Mouse (Mus musculus): ENCODE data around the gene Adam8.

Adam8 gene

DNA sequence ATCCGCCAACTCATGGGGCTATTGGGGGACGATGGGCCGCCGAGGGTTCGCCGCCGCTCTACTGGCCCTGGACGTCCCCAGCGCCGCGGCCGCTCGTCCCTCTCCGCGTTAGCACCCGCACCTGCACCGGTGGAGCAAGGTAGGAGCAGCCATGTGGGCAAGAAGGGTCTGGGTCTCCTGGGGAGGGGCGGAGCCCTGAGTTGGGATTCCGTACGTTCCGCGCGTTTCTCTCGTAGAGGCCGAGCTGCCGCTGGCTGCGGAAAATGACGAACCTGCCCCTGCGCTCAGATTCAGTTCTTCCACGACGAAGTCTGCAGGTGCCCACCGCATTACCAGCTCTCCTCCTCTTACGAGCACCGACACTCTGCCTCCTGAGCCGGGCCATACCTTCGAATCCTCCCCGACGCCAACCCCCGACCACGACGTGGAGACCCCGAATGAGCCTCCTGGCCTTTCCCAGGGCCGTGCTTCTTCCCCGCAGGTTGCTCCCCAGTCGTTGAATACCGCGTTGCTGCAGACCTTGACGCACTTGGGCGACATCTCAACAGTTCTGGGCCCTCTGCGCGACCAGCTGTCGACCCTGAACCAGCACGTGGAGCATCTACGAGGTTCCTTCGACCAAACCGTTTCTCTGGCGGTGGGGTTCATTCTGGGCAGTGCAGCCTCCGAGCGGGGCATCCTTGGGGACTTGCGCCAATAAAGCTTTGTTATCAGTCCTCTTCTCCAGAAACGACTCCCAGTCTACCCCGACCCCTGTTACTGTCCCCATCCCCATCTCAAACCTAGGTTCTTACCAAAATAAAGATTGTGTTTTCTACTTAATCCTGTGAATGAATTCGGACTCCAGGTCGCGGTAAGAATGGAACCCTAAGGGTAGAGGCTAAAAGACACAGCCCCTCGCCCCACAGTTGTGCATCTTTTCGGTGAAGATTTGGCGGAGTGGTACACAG lies 47.8 kb downstream of the Adam8 start:
- DNase-seq: no peak

GRCm38 (mm10) chr7:139943674-139944281 lies 48.6 kb downstream of the Adam8 start, which contains the start of gene Utf1:
Gene Utf1 (plus strand): TSS chr7:139943789.
- DNase-seq: peak; percentile 44

DNA sequence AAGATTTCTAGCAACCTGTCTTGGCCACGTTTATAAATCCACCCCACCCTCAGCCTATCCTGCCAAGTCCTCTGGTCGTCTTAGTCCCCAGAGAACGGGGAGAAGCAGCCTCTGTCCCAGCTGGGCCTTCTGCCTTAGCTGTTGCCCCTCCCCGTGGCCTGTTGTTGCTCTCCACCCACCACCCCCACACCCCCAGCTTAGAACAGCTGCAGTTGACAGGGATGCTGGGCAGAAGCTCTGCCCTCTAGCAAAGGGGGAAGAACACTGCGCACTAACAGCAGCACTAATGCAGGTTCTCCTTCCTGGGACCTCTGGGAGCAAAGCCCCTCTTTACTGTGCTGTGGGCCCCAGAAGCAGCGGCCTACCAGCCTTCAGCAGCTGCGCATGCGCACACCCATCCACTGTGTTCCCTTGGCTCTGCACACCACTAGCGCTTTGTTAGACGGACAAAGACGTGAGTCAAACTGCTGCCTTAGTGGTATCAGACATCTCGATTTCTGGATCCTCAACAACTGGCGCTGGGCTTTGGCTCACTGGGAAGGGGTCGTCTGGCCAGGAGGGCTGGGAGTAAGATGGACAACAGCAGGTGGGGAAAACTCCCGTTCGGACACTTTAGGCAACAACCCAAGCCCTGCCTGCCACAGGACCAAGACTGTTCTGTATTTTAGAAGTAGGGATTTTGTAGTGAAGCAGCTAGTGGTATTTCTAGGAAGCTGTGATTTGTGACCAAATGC lies 51.7 kb downstream of the Adam8 start:
- no peak for DNase-seq

GRCm38 (mm10) chr7:139937810-139938209 lies 54.6 kb downstream of the Adam8 start:
- DNase-seq: no peak

GRCm38 (mm10) chr7:139937138-139937537 lies 55.2 kb downstream of the Adam8 start:
- DNase-seq: no peak

DNA sequence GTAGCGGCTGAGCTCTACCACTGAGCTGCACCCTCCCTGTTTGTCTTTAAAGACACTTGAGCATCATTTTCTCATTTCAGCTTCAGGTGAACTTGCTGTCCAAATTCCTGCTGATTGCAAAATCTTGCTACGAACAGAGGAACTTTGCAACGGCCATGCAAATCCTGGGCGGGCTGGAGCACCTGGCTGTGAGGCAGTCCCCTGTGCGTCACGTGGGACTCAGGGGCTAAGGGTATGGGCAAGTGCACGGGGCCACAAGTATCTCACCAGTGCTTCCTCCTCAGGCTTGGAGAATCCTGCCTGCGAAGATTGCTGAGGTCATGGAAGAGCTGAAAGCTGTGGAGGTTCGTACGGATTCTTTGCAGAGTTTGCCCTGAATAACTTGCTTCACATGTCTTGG lies 55.7 kb downstream of the Adam8 start:
- no peak for DNase-seq

DNA sequence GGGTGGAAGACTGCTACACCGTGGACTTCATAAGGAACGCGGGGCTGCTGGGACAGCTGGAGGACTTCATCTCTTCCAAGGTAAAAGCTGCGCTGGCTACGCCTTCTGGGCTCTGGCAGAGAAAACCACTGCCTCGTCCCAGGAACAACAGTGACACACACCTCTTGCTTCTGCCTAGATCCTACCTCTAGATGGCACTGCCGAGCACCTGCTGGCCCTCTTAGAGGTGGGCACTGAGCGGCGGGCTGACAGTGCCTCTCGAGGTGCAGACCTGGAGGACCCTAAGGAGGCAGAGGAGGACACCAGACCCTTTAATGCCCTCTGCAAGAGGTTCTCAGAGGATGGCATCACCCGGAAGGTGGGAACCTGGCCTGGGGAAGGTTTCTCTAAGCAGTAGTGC lies 61.6 kb downstream of the Adam8 start:
- DNase-seq: peak; percentile 73

Data from kidney, postnatal 10 days (tissue).